In genomic region chr2:76560146-76560545, GRCm38 (mm10) we compare ENCODE assay signal across 25 mouse cellular contexts.
DNase-seq lines count a peak whose midpoint lies in the region; ATAC-seq and TF ChIP-seq lines count a peak whose summit lies in the region.
"Had no signal": no experiment of that assay in that cellular context is flagged by ENCODE, and none has a peak within 500 bp of the region (broad histone marks: within the 10 kb centered on the region; RNA-seq: fewer than 3 reads in every experiment).

No protein-coding gene starts in this region.

- H3K36me3 ChIP-seq in kidney, embryonic 14.5 days (ENCODE audit: control insufficient read depth, insufficient read depth, low read length), result no peaks in the 10 kb centered on the region
- H3K36me3 ChIP-seq in kidney, adult 2 months (ENCODE audit: control insufficient read depth, insufficient read depth, low read length), result peaks cover 5% of the 10 kb centered on the region
- H3K36me3 ChIP-seq in kidney, embryonic 15.5 days, result 0 out of 2 replicates have a peak, but pooled peaks cover 1% of the 10 kb centered on the region
- H3K36me3 ChIP-seq in liver, postnatal 0 days (replicated peaks; ENCODE audit: insufficient read depth, low read length), result no peaks in the 10 kb centered on the region
- H3K36me3 ChIP-seq: embryonic facial prominence, embryonic 10.5 days; embryonic facial prominence, embryonic 12.5 days; G1E had no signal

- ATAC-seq in kidney, embryonic 14.5 days (ENCODE audit: low FRiP score, low TSS enrichment), result no peak
- no peak for ATAC-seq in kidney, embryonic 15.5 days (replicated peaks; ENCODE audit: low FRiP score)
- ATAC-seq in liver, postnatal 0 days, result no peak
- ATAC-seq: activated CD4-positive, CD25-positive, alpha-beta regulatory T cell, adult 4 months; CD4-positive, CD25-positive, alpha-beta regulatory T cell, adult 4 months; forebrain, embryonic 13.5 days; Patski had no signal

- no peak overlapping the region for H3K4me3 ChIP-seq in kidney, embryonic 14.5 days (ENCODE audit: low read length)
- no peak overlapping the region for H3K4me3 ChIP-seq in kidney, adult 2 months (ENCODE audit: insufficient read depth, low read depth, low read length)
- no peak overlapping the region for H3K4me3 ChIP-seq in kidney, embryonic 15.5 days (replicated peaks)
- H3K4me3 ChIP-seq in liver, postnatal 0 days (ENCODE audit: low read depth, low read length), result no peak overlapping the region
- H3K4me3 ChIP-seq: embryonic facial prominence, embryonic 10.5 days; embryonic facial prominence, embryonic 12.5 days; forebrain, embryonic 13.5 days had no signal

- H3K4me1 ChIP-seq in kidney, embryonic 14.5 days (ENCODE audit: control insufficient read depth, insufficient read depth, low read length), result peaks cover 6% of the 10 kb centered on the region; the same call in 1 of the 2 replicates
- H3K4me1 ChIP-seq in kidney, adult 2 months (ENCODE audit: control insufficient read depth, insufficient read depth, low read length), result peaks cover 9% of the 10 kb centered on the region
- H3K4me1 ChIP-seq in kidney, embryonic 15.5 days, result peaks cover 16% of the 10 kb centered on the region; the same call in 1 of the 2 replicates
- no peaks in the 10 kb centered on the region for H3K4me1 ChIP-seq in liver, postnatal 0 days (ENCODE audit: insufficient read depth)
- H3K4me1 ChIP-seq: embryonic facial prominence, embryonic 12.5 days had no signal

- 92% methylated on average over 10 of the region's 10 CpGs for WGBS in kidney, embryonic 14.5 days
- WGBS in kidney, adult 2 months, result 79% methylated on average over 10 of the region's 10 CpGs
- 89% methylated on average over 10 of the region's 10 CpGs for WGBS in kidney, embryonic 15.5 days
- WGBS in liver, postnatal 0 days (ENCODE audit: insufficient replicate concordance), result 84% methylated on average over 10 of the region's 10 CpGs

- no peaks in the 10 kb centered on the region for H3K9me3 ChIP-seq in kidney, embryonic 14.5 days (ENCODE audit: control insufficient read depth, low read length)
- H3K9me3 ChIP-seq in kidney, embryonic 15.5 days (replicated peaks), result no peaks in the 10 kb centered on the region
- no peaks in the 10 kb centered on the region for H3K9me3 ChIP-seq in liver, postnatal 0 days (ENCODE audit: low read length)
- H3K9me3 ChIP-seq: embryonic facial prominence, embryonic 10.5 days; embryonic facial prominence, embryonic 12.5 days; forebrain, embryonic 13.5 days; G1E had no signal

- no peak overlapping the region for H3K27ac ChIP-seq in kidney, embryonic 14.5 days (ENCODE audit: low read depth, low read length)
- H3K27ac ChIP-seq in kidney, adult 2 months (ENCODE audit: insufficient read depth, low read depth, low read length), result no peak overlapping the region
- H3K27ac ChIP-seq in kidney, embryonic 15.5 days, result no peak overlapping the region
- no peak overlapping the region for H3K27ac ChIP-seq in liver, postnatal 0 days (ENCODE audit: low read depth)
- H3K27ac ChIP-seq: embryonic facial prominence, embryonic 10.5 days; embryonic facial prominence, embryonic 12.5 days; forebrain, embryonic 13.5 days had no signal

- H3K9ac ChIP-seq in kidney, embryonic 14.5 days (ENCODE audit: low read depth, low read length), result no peak overlapping the region
- no peak overlapping the region for H3K9ac ChIP-seq in kidney, embryonic 15.5 days
- no peak overlapping the region for H3K9ac ChIP-seq in liver, postnatal 0 days (replicated peaks)
- H3K9ac ChIP-seq: embryonic facial prominence, embryonic 12.5 days; forebrain, embryonic 13.5 days had no signal

- no peak for TF ChIP-seq POLR2A in kidney, adult 2 months (IDR thresholded peaks at IDR 0.05; ENCODE audit: low read depth, low read length)

- TF ChIP-seq CTCF in kidney, adult 2 months (conservative IDR thresholded peaks at IDR 0.05; ENCODE audit: insufficient read depth, insufficient read length, low read depth, low read length), result no peak
- TF ChIP-seq CTCF in liver, postnatal 0 days (IDR thresholded peaks at IDR 0.05; ENCODE audit: low read depth), result no peak

- H3K27me3 ChIP-seq in kidney, embryonic 14.5 days (ENCODE audit: control insufficient read depth, insufficient read depth, low read length), result no peaks in the 10 kb centered on the region
- no peaks in the 10 kb centered on the region for H3K27me3 ChIP-seq in kidney, adult 2 months (replicated peaks; ENCODE audit: control insufficient read depth, insufficient read depth, low read length)
- no peaks in the 10 kb centered on the region for H3K27me3 ChIP-seq in kidney, embryonic 15.5 days
- H3K27me3 ChIP-seq in liver, postnatal 0 days (ENCODE audit: insufficient read depth, low read length), result no peaks in the 10 kb centered on the region
- H3K27me3 ChIP-seq: CH12.LX; embryonic facial prominence, embryonic 12.5 days; forebrain, embryonic 13.5 days; Patski had no signal

- TF ChIP-seq EP300 in liver, postnatal 0 days (IDR thresholded peaks at IDR 0.05; ENCODE audit: low read depth), result no peak

- no peak overlapping the region for H3K4me2 ChIP-seq in kidney, embryonic 14.5 days (replicated peaks; ENCODE audit: low read depth, low read length)
- no peak overlapping the region for H3K4me2 ChIP-seq in kidney, embryonic 15.5 days
- H3K4me2 ChIP-seq in liver, postnatal 0 days (ENCODE audit: low read depth, low read length), result no peak overlapping the region
- H3K4me2 ChIP-seq: embryonic facial prominence, embryonic 12.5 days; forebrain, embryonic 13.5 days had no signal

- peak; percentile 49 for DNase-seq in kidney, adult 11 months
- peak; percentile 62 for DNase-seq in kidney, adult 2 months
- peak; percentile 43 for DNase-seq in kidney, adult 9 months
- DNase-seq in kidney, postnatal 10 days, result no peak
- peak; percentile 37 to 62 for DNase-seq in kidney, postnatal 36 days
- no peak for DNase-seq in liver, postnatal 0 days
- DNase-seq: adrenal gland, adult 8-10 months; adrenal gland, postnatal 14 days; adrenal gland, postnatal 36 days; B cell, adult 2 months; cerebellum, adult 11-12 months; cerebellum, adult 2 months; cerebellum, adult 9-10 months; cerebellum, postnatal 10 days; cerebellum, postnatal 25 days had no signal

Comparison
In these comparisons a context has a peak if more than half of its experiments do, and no peak if none do; other contexts are left out.
1. DNase-seq: peak in kidney, adult 11 months (single experiment), kidney, adult 2 months (single experiment), kidney, adult 9 months (single experiment) and kidney, postnatal 36 days (2 of 2); none in kidney, postnatal 10 days (single experiment) and liver, postnatal 0 days (single experiment).